Mouse (Mus musculus) testis, adult 2 months (tissue): ENCODE results near the gene Lrrc26. TPM values are rescaled to one million over a fixed set of nuclear protein-coding genes. Genes with fewer than 3 reads are reported as not detected.
A peak's percentile ranks its signal among the peaks of the same experiment; 100 is the strongest.

Source experiments
- H3K27ac ChIP-seq: fragments of 200-500 bp; 2 replicates; pipeline ENCODE4 v1.5.1; 2012; ENCODE audit warnings: low read depth, low read length; ENCODE audit not compliant: control insufficient read depth, insufficient read depth
- H3K27me3 ChIP-seq: fragments of 200-500 bp; 2 replicates; pipeline ENCODE4 v1.6.1; 2012; ENCODE audit warnings: mild to moderate bottlenecking, low read length, moderate library complexity; ENCODE audit not compliant: control insufficient read depth, insufficient read depth
- H3K36me3 ChIP-seq: fragments of 200-500 bp; 2 replicates; pipeline ENCODE4 v1.6.1; 2012; ENCODE audit warnings: mild to moderate bottlenecking, low read length; ENCODE audit not compliant: control insufficient read depth, insufficient read depth
- H3K4me1 ChIP-seq: fragments of 200-500 bp; 2 replicates; pipeline ENCODE4 v1.6.1; 2012; ENCODE audit warnings: low read length; ENCODE audit not compliant: control insufficient read depth, insufficient read depth
- H3K4me3 ChIP-seq: fragments of 200-500 bp; 2 replicates; pipeline ENCODE4 v1.5.1; 2012; ENCODE audit warnings: low read depth, mild to moderate bottlenecking, low read length, moderate library complexity, mixed read lengths; ENCODE audit not compliant: control insufficient read depth
- CTCF ChIP-seq: fragments of 200-500 bp; IDR thresholded peaks from 2 replicates; pipeline ENCODE4 v1.5.1; 2012; ENCODE audit warnings: low read depth, mild to moderate bottlenecking, inconsistent platforms, low read length, moderate library complexity; ENCODE audit not compliant: control insufficient read depth, insufficient read depth, insufficient replicate concordance
- POLR2A ChIP-seq: fragments of 200-500 bp; IDR thresholded peaks from 2 replicates; pipeline ENCODE4 v1.6.1; 2012; ENCODE audit warnings: low read depth, mild to moderate bottlenecking, inconsistent platforms, low read length, moderate library complexity; ENCODE audit not compliant: control insufficient read depth
- polyA plus RNA-seq: library from polyadenylated mRNA; depleted of rRNA; stranded (reverse); fragments of >200 nt; gene quantifications from 2 replicates; pipeline ENCODE4 v1.2.3, GENCODE M21; 2012

The Lrrc26 gene
- polyA plus RNA-seq, 1 experiment: 3.5 TPM

- H3K4me3 ChIP-seq: no peak overlapping the region
- H3K27ac ChIP-seq: no peak overlapping the region
- no peaks in the 10 kb centered on the region for H3K36me3 ChIP-seq
- peaks cover 6% of the 10 kb centered on the region for H3K4me1 ChIP-seq
- H3K27me3 ChIP-seq: no peaks in the 10 kb centered on the region
- no peak for TF ChIP-seq CTCF
- no peak for TF ChIP-seq POLR2A
These were observed 14.4 kb downstream of the Lrrc26 start for GRCm38 (mm10) chr2:25303931-25304656.

GRCm38 (mm10) chr2:25304657-25305541 lies 15.2 kb downstream of the Lrrc26 start:
- no peak overlapping the region for H3K27ac ChIP-seq
- H3K27me3 ChIP-seq: no peaks in the 10 kb centered on the region

GRCm38 (mm10) chr2:25305587-25306359 lies 16.1 kb downstream of the Lrrc26 start:
- H3K4me1 ChIP-seq: peaks cover 6% of the 10 kb centered on the region
- H3K27me3 ChIP-seq: no peaks in the 10 kb centered on the region; the same call in 1 of the 2 replicates
- H3K4me3 ChIP-seq: no peak overlapping the region; the same call in 1 of the 2 replicates
- no peak for TF ChIP-seq POLR2A
- no peak for TF ChIP-seq CTCF
- no peaks in the 10 kb centered on the region for H3K36me3 ChIP-seq
- no peak overlapping the region for H3K27ac ChIP-seq

More at GRCm38 (mm10) chr2:25304657-25305541, 15.2 kb downstream of the Lrrc26 start:
- peaks cover 6% of the 10 kb centered on the region for H3K4me1 ChIP-seq
- peak overlapping the region; percentile 25 for H3K4me3 ChIP-seq
- TF ChIP-seq POLR2A: no peak
- no peak for TF ChIP-seq CTCF
- no peaks in the 10 kb centered on the region for H3K36me3 ChIP-seq

GRCm38 (mm10) chr2:25310180-25310579 lies 20.5 kb downstream of the Lrrc26 start:
- H3K27ac ChIP-seq: no peak overlapping the region
- no peak overlapping the region for H3K4me3 ChIP-seq
- peaks cover 6% of the 10 kb centered on the region for H3K4me1 ChIP-seq
- H3K27me3 ChIP-seq: no peaks in the 10 kb centered on the region; the same call in 1 of the 2 replicates
- TF ChIP-seq POLR2A: no peak
- TF ChIP-seq CTCF: no peak
- no peaks in the 10 kb centered on the region for H3K36me3 ChIP-seq

GRCm38 (mm10) chr2:25310969-25311368 lies 21.3 kb downstream of the Lrrc26 start:
- Histone ChIP-seq H3K27ac (no peak overlapping the region), H3K27me3 (no peaks in the 10 kb centered on the region; the same call in 1 of the 2 replicates), H3K4me1 (peaks cover 3% of the 10 kb centered on the region), H3K36me3 (no peaks in the 10 kb centered on the region), H3K4me3 (peak overlapping the region; percentile 19)
- no peak for TF ChIP-seq POLR2A

GRCm38 (mm10) chr2:25311491-25311891 lies 21.8 kb downstream of the Lrrc26 start:
- no peaks in the 10 kb centered on the region; the same call in 1 of the 2 replicates for H3K27me3 ChIP-seq

More at GRCm38 (mm10) chr2:25311491-25311891, 21.8 kb downstream of the Lrrc26 start:
- H3K4me1 ChIP-seq: peaks cover 3% of the 10 kb centered on the region
- no peak for TF ChIP-seq POLR2A
- TF ChIP-seq CTCF: no peak
- no peak overlapping the region for H3K4me3 ChIP-seq
- H3K36me3 ChIP-seq: no peaks in the 10 kb centered on the region
- no peak overlapping the region for H3K27ac ChIP-seq
